Comparison of ENCODE assay signal across 10 mouse cellular contexts in the genomic region with DNA sequence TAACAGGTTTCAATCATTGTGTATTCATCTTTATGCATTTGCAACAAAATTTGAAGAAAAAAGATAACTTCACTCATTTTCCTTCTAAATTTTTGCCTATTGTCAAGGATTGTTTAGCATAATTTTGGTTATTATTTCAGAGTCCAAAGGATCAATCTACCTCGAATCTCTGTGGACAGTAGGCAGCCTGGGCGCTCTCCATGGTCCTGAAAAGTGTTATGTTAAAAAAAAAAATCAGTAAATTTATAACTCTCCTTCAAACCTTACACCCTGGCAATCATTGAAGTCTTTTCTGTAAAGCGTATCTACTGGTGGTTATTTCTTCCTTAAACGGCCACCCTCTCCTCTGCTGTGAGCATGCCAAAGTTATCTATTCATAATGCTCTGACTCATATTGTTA. TPM values are rescaled to one million over a fixed set of nuclear protein-coding genes. Genes with fewer than 3 reads are reported as not detected.
DNase-seq lines count a peak whose midpoint lies in the region; ATAC-seq and TF ChIP-seq lines count a peak whose summit lies in the region.
"Had no signal": no experiment of that assay in that cellular context is flagged by ENCODE, and none has a peak within 500 bp of the region (broad histone marks: within the 10 kb centered on the region; RNA-seq: fewer than 3 reads in every experiment).

No protein-coding gene starts in this region.

- WGBS in lung, embryonic 14.5 days: 38% methylated on average over 4 of the region's 4 CpGs

- no peaks in the 10 kb centered on the region for H3K9me3 ChIP-seq in lung, embryonic 14.5 days (ENCODE audit: low read depth, low read length)
- H3K9me3 ChIP-seq: embryonic facial prominence, embryonic 12.5 days; lung, embryonic 15.5 days had no signal

- intact Hi-C loops in gastrocnemius, adult 2 months (cut with DNase I): no loop called here

- H3K9ac ChIP-seq in lung, embryonic 14.5 days: no peak overlapping the region
- H3K9ac ChIP-seq: embryonic facial prominence, embryonic 12.5 days; lung, embryonic 15.5 days had no signal

- no peaks in the 10 kb centered on the region for H3K27me3 ChIP-seq in lung, embryonic 14.5 days (ENCODE audit: insufficient read depth, low read length)
- H3K27me3 ChIP-seq: embryonic facial prominence, embryonic 12.5 days; lung, embryonic 15.5 days had no signal

- no peaks in the 10 kb centered on the region for H3K36me3 ChIP-seq in lung, embryonic 14.5 days (ENCODE audit: insufficient read depth)
- H3K36me3 ChIP-seq: embryonic facial prominence, embryonic 12.5 days; lung, embryonic 15.5 days had no signal

- TF ChIP-seq CTCF in lung, embryonic 14.5 days (IDR thresholded peaks at IDR 0.05; ENCODE audit: low read depth): no peak
- TF ChIP-seq CTCF in gastrocnemius, adult 2 months (IDR thresholded peaks at IDR 0.05): no peak

- H3K4me1 ChIP-seq in lung, embryonic 14.5 days (ENCODE audit: insufficient read depth): no peaks in the 10 kb centered on the region
- H3K4me1 ChIP-seq: embryonic facial prominence, embryonic 12.5 days; lung, embryonic 15.5 days had no signal

- DNase-seq in lung, embryonic 14.5 days: peak; percentile 83
- DNase-seq in lung, adult 18-20 months: no peak
- DNase-seq in R1 (ENCODE audit: low read depth, low spot score): peak; percentile 31
- DNase-seq in embryo, embryonic 11.5 days (ENCODE audit: low read depth, low spot score): peak; percentile 48
- peak; percentile 56 for DNase-seq in mesoderm, embryonic 11.5 days (ENCODE audit: low read depth, low spot score)
- DNase-seq in right cerebral cortex, postnatal 14 days: no peak
- no peak for DNase-seq in gastrocnemius, adult 2 months

- H3K4me3 ChIP-seq in lung, embryonic 14.5 days (ENCODE audit: low read depth, low read length): no peak overlapping the region
- H3K4me3 ChIP-seq in gastrocnemius, adult 2 months: no peak overlapping the region
- H3K4me3 ChIP-seq: embryonic facial prominence, embryonic 12.5 days; lung, embryonic 15.5 days had no signal

- no peak for ATAC-seq in lung, embryonic 14.5 days (ENCODE audit: insufficient read depth)

- no peak overlapping the region for H3K27ac ChIP-seq in lung, embryonic 14.5 days (ENCODE audit: low read depth)
- H3K27ac ChIP-seq in gastrocnemius, adult 2 months: no peak overlapping the region
- H3K27ac ChIP-seq: embryonic facial prominence, embryonic 12.5 days; lung, embryonic 15.5 days had no signal

- H3K4me2 ChIP-seq in lung, embryonic 14.5 days: no peak overlapping the region
- H3K4me2 ChIP-seq: embryonic facial prominence, embryonic 12.5 days; lung, embryonic 15.5 days had no signal

RNA-seq across cellular contexts. Expression of gene Tmem178b, which starts 26.2 kb away (rescaled TPM):
- polyA plus RNA-seq in lung, embryonic 14.5 days (2014; fragmentation: Nextera tagmentation; extraction: Ambion mirVana): 0.13 and 0.19 TPM in 2 replicates
- 1 to 10 TPM; 1.3 to 2.0 TPM for total RNA-seq in gastrocnemius, adult 2 months (2021)
- total RNA-seq: granulocyte monocyte progenitor cell, adult 5-6 weeks had no signal

Comparison
In these comparisons a context has a peak if more than half of its experiments do, and no peak if none do; other contexts are left out.
1. DNase-seq: peak in lung, embryonic 14.5 days (single experiment), R1 (single experiment), embryo, embryonic 11.5 days (single experiment) and mesoderm, embryonic 11.5 days (single experiment); none in lung, adult 18-20 months (0 of 2), right cerebral cortex, postnatal 14 days (single experiment) and gastrocnemius, adult 2 months (single experiment).